Mouse (Mus musculus): ENCODE results near the gene Adam15.

The Adam15 gene

GRCm38 (mm10) chr3:89384331-89385076 is 34.7 kb upstream of the Adam15 start:
- DNase-seq (ENCODE audit: low read depth, low spot score), result no peak

GRCm38 (mm10) chr3:89383651-89384255 is 34.0 kb upstream of the Adam15 start:
- DNase-seq (ENCODE audit: low read depth, low spot score), result no peak

- DNase-seq (ENCODE audit: low read depth, low spot score), result no peak
Measured at GRCm38 (mm10) chr3:89382950-89383349, 33.2 kb upstream of the Adam15 start.

GRCm38 (mm10) chr3:89382033-89382882 is 32.5 kb upstream of the Adam15 start:
- DNase-seq (ENCODE audit: low read depth, low spot score), result no peak

- DNase-seq (ENCODE audit: low read depth, low spot score), result no peak
Measured at GRCm38 (mm10) chr3:89381233-89381632, 31.4 kb upstream of the Adam15 start.

DNA sequence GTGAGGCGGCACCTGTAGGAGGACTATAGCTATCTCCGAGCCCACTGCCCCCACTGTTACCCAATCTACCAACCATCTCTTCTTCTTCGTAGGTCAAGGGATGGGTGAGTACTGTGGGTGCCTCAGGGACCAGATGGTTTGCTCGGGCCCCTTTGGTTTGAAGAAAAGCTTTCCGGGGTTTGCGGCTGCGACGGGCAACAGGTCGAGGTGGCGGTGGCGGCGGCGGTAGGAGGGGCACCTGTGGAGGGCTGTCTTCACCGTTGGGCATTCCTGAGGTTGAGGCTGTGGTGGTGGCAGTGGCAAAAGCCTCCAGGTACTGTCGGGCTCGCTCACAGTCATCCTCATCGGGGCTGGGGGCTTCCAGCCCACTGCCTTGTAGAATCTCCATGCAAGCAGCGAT is 30.9 kb upstream of the Adam15 start:
- no peak for DNase-seq (ENCODE audit: low read depth, low spot score)

DNA sequence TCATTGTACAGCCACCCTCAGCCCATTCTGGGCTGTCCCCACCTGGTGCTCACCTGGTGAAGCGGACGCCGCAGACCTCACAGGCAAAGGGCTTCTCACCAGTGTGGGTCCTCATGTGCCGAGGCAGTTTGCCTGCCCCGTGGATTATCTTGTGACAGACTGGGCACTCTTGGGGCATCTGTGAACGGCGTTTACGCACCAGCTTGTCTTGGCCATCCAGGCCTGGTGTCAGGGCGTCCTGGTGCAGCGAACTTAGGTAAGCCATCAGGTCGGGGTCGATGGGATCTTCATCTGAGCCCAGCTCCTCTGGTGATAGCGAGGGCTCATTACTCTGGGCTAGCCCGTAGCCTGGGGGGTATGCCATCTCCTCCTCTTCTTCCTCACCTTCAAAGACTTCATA is 30.5 kb upstream of the Adam15 start:
- no peak for DNase-seq (ENCODE audit: low read depth, low spot score)

- DNase-seq (ENCODE audit: low read depth, low spot score), result no peak
Measured at GRCm38 (mm10) chr3:89379388-89380131, 29.8 kb upstream of the Adam15 start.

DNA sequence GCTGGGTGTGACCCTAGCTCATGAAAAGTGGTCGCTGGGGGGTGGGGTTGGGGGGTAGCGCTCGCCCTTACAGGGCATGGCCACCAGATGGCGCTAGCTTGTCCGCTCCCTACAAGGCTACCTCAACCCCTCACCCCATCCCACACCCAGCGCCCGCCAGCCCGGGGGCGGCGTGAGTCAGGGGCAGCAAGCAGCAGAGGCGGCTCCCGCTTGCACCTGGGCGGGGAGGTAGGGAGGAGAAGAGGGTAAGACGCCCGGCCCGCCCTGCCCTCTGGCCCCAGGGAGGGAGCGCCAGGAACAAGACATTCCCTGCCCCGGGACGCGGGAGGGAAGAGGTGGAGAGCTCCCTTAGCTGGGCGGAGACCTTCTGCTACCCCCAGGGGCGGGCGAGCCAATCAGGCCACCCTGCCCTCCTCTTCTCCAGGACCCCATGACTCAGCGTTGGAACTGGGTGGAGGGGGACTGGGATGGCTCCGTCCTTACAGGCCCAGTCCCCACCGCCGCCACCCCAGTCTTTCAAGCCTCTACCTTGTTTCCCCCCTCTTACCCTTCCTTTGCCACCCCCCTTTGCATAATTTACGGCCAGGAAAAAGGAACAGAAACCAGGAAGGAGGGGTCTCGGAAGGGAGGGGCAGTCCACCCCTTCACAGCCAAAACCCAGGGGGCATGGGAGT is 28.7 kb upstream of the Adam15 start:
- DNase-seq (ENCODE audit: low read depth, low spot score), result no peak

DNA sequence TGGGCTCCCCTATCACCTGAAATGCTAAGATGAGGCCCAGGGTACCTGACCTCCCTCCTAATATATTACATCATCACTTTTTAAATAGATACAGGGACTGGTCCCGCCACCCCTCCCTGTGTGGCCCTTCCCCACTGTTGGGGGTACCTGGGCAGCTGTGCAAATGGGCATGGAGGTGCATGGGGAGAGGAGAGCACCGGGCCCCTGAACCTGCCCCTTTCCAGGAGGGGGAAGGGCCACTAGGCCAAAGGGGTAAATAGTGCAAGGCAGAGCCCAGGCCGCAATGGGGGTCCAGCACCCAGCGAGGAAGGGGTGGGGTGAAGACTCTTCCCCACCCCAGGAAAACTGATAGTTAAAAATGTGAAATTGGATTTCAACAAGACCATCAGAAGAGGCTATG is 28.0 kb upstream of the Adam15 start:
- no peak for DNase-seq (ENCODE audit: low read depth, low spot score)

DNA sequence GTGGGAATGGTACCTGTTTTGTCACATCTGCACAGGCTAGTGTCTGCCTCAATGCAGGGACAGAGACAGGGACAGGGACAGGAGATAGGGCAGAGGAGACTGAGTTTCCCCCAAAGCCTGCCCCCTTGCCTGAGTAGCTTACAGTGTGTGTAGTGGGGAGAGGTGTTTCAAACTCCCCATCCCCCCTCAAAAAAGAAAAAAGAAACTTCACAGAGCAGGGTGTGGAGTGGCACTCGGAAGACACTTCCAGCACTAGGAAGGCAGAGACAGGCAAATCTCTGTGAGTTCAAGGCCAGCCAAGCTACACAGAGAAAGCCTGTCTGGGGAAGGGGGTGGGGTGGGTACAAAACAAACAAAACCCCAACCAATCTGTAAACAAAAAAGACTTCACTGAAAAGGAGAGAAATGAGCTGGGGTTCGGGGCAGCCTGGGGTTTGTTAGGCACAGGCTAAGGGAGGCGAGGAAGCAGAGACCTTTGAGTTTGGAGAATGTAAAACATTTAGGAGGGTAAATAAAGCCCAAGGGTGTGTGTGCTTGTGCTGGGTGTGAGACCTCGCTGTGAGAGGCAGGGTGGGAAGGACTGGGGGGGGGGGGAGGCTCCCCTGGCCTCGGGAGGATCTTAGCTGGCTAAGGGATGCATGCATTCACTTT is 23.9 kb upstream of the Adam15 start:
- no peak for DNase-seq (ENCODE audit: low read depth, low spot score)

DNA sequence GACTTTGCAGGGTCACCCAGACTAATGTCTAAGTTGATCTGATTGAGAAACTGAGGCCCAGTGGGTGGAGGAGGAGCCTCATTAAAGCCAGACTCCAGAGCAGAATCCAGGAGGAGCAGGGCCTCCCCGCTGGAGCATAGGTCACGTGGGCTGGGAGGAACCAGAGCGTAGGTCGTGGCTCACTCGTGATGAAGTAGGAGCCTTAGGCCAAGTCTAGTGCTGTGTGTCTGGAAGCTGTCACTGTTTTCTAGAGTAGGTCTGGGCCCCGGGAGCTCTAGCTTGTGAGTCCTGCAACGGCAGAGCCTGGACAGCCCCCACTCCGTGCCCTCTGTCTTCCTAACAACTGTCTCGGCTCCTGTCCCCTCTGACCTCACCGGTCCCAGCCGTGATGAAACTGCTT is 17.5 kb upstream of the Adam15 start:
- DNase-seq (ENCODE audit: low read depth, low spot score), result no peak

DNA sequence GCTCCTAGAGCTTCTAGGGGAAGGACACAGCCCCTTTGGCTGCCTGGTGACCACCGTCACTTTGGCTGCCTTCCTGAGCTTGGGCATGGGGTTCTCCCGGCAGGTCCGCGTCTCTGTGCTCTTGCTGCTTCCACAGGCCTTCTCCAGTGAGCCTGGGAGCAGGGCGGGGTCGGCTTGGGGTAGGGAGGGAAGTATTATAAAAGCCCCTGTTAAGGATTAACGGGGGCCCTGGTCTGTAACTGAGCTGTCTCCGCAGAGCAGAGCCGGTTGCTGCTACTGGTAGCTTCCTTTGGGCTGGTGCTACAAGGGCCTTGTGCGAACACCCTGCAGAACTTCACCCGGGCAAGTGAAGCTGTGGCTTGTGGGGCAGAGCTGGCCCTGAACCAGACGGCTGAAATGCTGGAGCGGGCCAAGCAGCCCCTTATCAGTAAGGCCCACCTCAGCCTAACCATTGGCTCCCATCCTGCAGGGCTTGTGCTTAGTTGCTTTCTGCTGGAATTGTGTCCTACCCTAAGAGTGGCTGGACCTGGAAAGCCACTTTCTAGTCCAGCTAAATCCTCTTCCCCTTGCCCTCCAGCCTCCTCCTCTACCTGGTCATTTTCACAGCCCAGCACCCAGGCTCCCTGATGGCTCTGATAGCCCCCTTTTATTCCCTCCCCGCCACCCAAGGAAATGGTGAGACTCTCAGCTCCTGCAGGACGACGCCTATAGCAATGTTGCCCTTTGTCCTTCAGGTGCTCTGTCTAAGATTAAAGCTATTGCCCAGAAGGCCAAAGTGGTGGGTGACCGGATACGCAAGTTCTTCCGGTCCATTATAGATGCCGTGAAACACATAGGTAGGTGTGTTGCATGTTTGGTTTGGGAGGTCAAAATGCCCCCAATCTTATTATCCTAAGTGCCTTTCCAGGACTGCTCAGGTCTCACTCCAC is 16.0 kb upstream of the Adam15 start:
- no peak for DNase-seq (ENCODE audit: low read depth, low spot score)

GRCm38 (mm10) chr3:89365153-89365485 is 15.3 kb upstream of the Adam15 start, which contains the start of gene Dcst1:
Gene Dcst1 (minus strand): TSS chr3:89365253.
- no peak for DNase-seq (ENCODE audit: low read depth, low spot score)

DNA sequence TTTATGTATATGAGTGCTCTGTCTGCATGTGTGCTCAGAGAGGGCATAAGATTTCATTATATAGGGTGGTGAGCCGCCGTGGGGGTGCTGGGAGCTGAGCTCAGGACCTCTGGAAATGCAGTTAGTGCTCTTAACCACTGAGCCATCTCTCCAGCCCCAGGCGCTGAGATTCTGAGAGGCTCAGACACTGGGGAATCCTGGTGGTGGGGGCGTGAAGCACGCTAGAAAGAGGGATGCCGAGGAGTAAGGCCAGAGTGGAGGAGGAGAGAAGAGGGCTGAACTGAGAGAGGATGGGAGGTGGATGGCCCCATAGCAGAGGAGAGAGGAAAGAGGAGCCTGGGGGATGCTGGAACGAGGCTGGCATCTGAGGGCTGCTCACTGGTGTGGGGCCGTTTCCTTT is 14.8 kb upstream of the Adam15 start:
- no peak for DNase-seq (ENCODE audit: low read depth, low spot score)

DNA sequence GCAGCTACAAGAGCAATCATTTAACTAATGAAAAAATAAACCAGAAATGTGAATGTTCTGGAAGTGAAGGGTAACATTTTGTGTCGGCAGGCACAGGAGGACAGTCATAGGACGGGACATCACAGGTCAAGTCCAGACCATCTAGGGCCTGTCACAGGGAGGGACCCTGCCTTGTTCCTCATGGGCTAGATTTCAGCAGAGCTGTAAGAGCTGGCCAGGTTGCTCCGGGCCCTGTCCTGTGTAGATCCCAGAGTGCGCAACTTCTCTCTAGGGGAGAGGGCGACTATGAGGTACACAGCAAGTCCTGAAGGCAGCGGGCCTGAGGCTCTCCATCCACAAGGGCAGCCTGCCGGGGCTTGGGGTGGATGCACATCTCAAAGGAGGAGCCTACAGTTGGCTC is 11.9 kb upstream of the Adam15 start, which contains the start of gene Dcst2:
Dcst2 (plus strand) TSS at position 301 of the 400 bp plus-strand sequence.
- DNase-seq (ENCODE audit: low read depth, low spot score), result no peak

- DNase-seq (ENCODE audit: low read depth, low spot score), result no peak
Measured at GRCm38 (mm10) chr3:89360237-89360636, 10.4 kb upstream of the Adam15 start.

GRCm38 (mm10) chr3:89359630-89360029 is 9.8 kb upstream of the Adam15 start:
- DNase-seq (ENCODE audit: low read depth, low spot score), result no peak

DNA sequence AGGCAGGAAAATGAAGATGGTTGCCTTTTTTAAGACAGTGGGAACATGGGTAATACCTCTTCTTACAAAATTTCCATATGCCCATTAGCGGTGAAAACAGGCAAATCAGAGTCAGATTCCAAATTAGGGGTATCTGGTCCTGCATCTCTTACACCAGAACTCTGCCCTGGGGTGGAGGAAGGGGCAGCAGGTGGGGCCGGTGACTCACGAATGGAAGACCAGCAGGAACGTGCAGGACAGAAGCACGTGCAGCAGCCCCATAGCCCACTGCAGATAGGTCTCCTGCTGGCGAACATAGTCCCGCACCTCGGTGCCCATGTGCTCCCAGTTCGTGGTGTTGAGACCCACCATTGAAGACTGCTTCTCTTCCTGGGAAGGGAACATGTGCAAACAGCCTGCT is 6.2 kb upstream of the Adam15 start:
- DNase-seq (ENCODE audit: low read depth, low spot score), result no peak

DNA sequence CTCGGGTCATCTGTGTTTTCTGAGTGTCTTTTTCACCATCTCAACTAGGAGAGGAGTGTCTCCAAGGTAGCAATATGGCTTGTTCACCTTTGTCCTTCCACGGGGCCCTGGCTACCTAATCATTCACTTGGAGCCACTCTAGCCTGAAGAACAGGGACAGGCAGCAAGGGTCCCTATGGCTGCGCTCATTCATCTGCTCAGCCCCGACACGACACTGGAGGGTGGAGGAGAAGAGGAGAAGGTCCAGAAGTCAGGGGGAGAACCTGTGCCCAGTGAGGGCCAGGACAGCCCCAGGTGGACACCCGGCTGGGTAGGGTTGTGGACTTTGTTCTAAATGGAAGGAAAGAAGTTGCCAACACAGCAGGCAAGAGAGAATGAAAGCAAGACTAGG is 5.7 kb upstream of the Adam15 start:
- DNase-seq (ENCODE audit: low read depth, low spot score), result no peak
